Mouse (Mus musculus): ENCODE results near the gene Cacna1a.
A peak's percentile ranks its signal among the peaks of the same experiment; 100 is the strongest.

Cacna1a gene

DNA sequence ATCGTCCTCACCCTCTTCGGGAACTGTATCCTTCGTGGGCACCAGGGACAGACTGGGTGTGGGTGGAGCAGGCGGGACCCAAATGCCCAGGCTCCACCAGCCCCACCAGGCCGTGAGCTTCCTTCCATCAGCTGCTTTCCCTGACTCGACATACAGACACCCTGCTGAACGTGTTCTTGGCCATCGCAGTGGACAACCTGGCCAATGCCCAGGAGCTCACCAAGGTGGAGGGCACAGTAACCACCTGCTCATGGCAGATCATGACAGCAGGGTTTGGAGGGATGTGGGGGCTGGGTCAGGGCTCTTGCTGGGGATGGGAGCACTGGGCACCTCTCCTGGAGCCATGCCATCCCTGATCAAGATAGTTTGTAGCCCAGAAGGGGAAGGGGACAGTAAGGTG lies 164.9 kb downstream of the Cacna1a start:
- no peak for DNase-seq

DNA sequence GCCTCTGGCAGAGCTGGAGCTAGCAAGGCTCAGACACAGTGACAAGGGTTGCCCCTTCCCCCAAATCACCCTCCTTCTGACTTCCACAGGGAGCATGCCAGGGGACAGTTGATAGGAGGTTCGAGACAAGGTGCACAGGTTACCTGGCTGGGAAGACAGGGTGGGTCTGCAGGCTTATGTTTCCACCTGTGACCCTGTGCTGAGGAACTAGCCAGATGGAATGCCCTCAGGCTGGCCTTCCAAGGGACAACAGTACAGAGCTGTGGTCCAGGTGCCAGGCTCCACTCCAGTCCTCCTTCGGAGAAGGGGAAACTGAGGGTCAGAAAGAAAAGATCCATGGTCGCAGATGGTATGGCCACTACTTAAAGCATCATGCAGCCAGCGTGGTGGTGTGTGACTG lies 165.4 kb downstream of the Cacna1a start:
- DNase-seq, result no peak

DNA sequence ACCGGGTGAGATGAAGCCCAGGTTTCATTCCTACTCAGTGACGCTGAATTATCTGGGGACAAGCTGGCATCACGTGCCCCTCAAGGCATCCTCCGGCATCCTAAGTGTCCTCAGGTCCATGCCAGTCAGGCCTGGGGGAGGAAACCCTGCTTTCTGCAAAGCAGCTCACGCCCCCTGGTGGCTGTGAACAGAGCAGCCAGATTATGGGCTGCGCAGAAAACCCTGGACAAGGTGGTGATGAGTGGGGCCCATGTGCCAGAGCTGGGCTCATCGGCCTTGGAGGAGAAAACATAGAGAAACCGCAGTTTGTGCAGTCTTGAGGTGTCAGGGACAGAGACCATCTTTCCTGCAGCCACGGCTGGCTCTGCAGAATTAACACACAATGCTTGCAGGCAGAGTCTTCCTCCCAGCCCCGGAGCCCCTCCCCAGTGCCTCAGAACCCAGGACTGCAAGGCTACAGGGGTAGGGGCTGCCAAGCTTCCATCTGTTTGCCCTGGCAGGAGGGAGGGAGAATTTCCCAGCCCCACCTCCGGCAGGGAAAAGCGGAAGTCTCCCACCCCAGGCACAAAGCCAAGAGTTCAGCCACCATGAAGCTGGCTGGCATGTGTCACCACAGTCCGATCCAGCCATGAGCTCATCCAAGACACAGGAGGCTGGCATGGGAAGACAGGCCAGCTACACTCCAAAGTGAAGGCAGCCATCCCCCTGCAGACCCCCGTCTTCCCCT lies 166.2 kb downstream of the Cacna1a start:
- peak; percentile 33 to 76 for DNase-seq

DNA sequence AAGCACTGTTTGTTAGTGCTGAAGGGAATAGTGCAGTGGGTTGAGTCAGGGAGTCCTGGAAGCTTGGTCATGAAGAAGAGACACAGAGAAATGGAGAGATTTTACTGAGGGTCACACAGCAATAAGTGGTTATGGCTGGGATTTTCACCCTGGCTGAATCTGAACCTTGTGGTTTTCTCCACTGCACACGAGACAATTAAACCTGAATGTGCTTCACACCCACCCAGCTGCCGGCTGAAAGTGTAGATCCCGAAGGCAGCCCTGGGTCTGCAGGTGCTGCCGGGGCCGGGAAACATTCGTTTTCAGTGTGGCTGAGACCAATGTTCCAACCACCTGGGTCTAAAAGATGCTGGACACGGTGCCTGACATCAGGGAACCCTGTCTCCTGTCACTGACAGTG lies 167.0 kb downstream of the Cacna1a start:
- DNase-seq, result no peak

DNA sequence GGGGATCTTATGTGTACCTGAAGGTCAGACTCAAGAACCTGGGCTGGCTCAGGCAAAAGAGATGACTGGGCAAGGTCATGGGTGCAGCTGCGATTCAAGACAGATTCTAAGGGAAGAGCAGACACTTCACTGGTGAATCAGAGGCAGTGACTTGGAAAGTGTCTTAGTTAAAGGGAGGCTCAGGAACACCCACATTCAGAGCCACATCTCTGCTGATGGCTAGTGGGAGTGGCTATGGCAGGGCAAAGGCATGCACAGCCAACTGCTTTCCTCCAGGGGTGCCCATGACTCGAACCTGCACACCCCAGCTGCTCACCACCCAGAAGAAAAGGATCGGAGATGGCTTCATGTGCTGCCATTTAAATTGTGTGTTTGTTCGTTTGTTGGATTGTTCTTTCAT lies 169.7 kb downstream of the Cacna1a start:
- no peak for DNase-seq

DNA sequence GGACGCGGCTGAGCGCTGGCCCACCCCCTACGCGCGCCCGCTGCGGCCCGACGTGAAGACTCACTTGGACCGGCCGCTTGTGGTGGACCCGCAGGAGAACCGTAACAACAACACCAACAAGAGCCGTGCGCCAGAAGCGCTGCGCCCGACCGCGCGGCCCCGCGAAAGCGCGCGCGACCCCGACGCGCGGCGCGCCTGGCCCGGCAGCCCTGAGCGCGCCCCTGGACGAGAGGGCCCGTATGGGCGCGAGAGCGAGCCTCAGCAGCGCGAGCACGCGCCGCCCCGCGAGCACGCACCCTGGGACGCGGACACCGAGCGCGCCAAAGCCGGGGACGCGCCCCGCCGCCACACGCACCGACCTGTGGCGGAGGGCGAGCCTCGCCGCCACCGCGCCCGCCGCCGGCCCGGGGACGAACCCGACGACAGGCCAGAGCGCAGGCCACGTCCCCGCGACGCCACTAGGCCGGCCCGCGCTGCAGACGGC lies 170.9 kb downstream of the Cacna1a start:
- no peak for DNase-seq

DNA sequence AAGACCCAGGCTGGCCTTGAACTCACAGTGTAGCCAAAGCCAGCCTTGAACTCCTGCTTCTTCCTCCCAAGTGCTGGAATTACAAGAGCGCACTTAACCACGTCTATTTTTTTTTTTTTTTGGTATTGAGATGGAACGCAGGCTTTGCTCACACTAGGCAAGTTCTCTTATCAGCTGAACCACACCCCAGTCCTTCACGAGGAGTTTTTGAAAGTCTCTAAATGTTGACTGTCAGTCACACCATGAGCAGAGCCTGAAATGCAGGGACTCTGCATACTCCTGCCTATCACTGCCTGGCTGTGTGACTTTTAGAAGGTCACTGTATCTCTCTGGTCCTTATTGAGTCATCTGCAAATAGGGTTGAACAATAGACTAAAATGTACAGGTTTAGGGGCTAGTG lies 173.5 kb downstream of the Cacna1a start:
- no peak for DNase-seq

DNA sequence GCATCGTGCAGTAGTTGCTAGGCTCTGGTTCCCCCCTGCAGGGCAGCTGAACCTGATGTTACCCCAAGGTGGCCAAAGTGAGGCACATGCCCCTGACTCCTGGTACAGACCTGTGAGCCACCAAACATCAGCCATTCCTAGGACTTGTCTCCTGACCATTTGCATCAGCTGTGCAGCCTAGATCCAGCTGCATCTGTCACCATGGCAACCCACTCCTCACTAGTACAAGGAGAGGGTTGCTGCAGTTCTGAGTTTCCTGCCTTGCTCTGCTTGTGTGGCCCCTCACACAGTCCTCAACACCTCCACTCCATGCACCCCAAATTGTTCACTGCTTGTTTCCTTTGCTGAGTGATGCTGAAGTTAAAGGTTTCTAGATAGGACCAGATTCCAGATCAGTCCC lies 175.8 kb downstream of the Cacna1a start:
- DNase-seq, result no peak

DNA sequence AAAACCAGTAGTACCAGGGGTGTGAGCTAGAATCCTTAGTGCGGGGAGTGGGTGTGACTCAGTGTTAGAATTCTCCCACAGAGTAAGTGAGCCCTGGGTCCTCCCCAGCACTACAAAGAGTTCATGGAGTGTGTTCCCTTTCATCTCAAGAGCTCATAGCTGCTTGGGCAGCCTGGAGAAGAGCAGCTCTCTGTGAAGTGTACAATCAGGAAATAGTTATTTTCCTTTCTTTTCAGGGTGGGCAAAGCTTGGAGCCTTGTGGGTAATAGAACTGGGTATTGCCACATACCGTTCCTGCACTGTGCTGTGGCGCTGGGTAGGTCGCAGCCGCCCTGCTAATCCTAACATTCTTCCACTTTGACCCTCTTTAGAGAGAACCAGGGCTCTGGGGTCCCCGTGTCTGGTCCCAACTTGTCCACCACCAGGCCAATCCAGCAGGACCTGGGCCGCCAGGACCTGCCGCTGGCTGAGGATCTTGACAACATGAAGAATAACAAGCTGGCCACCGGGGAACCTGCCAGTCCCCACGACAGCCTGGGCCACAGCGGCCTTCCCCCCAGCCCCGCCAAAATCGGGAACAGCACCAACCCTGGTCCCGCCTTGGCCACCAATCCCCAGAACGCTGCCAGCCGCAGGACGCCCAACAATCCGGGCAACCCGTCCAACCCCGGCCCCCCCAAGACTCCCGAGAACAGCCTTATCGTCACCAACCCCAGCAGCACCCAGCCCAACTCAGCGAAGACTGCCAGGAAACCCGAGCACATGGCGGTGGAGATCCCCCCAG lies 177.5 kb downstream of the Cacna1a start:
- DNase-seq, result no peak

DNA sequence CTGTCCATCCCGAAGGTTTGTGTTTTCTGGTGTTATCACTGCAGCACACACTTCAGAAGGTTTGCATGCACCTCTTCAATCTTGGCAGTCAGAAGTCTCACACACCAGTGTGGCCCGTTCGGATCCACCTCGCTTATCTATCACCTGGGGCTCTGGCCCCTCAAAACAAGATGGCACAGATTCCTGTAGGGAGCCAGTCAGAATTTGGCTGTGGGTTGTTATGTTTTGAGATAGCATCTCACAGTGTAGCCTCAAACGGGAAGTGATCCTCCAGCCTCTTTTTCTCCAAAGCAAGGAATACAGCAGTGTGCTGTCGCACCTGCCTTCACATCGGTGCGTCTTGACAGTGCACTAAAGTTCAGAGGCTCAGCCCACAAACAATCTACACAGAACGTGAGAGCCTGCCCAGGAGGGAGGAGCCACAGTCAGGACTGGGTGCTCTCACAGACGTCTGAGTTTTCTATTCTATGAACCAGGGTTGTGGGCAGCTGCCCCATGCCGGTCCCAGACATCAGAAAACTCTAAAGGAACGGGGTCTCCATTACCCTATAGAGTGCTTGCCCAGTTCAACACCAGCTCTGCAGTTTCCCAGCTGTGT lies 178.7 kb downstream of the Cacna1a start:
- DNase-seq, result no peak

DNA sequence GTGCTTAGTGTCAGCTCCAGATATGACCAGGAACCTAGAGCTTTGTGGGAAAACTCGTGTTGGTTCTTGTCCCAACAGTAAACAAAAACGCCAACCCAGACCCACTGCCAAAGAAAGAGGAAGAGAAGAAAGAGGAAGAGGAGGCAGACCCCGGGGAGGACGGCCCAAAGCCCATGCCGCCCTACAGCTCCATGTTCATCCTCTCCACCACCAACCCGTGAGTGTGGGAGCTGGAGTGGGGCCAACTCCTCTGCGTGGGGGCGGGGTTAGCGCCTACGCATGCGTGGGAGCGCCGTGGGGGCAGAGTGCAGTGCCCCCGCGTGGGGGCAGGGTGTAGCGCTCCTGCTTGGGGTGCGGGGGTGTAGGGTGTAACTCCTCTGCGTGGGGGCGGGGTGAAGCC lies 179.3 kb downstream of the Cacna1a start:
- peak in 1 of 2 experiments; percentile 40 for DNase-seq

DNA sequence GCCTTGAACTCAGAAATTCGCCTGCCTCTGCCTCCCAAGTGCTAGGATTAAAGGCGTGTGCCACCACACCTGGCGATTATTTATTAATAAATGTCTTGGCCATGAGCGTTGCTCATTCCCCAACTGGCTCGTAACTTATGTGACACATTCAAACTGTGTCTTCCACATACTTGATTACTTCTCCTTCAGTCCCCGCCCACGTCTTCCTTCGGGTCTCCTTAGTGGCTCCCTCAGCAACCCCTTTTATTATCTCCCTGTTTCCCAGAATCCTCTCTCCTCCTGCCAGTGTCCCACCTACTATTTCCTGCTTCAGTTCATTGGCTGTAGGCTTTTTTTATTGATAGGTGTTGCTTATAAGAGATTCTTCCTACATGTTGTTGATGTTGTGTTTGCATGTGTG lies 180.5 kb downstream of the Cacna1a start:
- no peak for DNase-seq

DNA sequence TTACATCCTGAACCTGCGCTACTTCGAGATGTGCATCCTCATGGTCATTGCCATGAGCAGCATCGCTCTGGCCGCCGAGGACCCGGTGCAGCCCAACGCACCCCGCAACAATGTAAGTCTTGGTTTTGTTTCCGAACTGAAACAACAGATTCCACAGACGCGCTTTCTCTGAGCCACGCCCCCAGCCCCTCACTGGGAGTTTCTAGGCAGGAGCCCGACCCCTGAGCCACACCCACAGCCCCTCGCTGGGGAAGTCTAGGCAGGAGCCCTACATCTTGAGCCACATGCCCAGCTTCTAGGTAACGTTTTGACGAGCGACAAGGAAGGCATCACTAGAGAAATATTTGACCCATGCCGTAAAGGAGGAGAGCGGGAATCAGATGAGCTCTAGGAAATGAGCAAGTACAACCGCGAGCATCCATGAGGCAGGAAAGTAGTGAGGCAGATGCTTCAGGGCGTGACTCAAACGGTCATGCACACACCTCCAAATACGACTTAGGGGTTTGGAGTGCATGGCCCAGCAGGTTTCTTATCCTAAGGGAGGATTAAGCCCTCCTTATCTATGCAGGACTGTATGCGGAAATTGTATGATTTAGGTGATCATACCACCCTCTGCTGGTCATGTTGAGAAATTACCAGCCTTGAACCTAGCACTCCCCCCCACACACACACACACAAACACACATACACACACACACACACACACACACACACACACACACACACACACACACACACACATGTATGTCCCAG lies 181.9 kb downstream of the Cacna1a start:
- DNase-seq, result no peak

DNA sequence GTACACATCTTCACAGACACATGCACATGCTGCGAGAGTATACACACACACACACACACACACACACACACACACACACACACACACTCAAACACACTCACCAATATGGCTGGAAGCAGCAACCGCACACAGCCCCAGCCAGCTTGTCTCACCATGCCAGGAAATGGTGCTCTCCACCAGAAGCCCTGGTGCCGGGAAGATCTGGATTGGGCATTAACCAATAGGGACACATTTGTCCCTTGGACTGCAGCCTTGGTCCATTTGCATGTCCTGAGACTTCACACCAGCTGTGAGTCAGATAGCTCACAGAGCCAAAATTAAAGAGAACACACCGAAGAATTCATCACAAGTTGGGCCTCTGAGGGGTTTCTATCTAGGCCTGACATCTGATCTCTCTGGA lies 189.2 kb downstream of the Cacna1a start:
- DNase-seq, result no peak

DNA sequence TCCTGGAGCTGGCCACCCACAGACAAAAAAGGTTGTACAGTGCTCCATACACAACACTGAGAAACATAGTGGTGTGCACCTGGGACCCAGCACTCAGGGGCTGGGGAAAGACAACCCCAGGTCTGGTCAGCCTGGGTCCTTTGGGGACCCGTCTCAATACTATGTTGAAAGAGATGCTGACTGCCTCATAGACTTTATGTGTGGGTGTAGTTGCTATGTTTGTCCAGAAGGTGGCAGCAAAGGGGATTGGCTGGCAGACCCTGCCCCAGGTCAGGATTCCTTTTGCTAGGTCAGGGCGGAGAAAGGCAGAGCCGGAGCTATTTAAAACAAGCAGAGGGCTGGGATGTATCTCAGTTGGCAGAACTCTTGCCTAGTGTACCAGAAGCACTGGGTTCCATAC lies 191.4 kb downstream of the Cacna1a start:
- peak; percentile 28 to 65 for DNase-seq

DNA sequence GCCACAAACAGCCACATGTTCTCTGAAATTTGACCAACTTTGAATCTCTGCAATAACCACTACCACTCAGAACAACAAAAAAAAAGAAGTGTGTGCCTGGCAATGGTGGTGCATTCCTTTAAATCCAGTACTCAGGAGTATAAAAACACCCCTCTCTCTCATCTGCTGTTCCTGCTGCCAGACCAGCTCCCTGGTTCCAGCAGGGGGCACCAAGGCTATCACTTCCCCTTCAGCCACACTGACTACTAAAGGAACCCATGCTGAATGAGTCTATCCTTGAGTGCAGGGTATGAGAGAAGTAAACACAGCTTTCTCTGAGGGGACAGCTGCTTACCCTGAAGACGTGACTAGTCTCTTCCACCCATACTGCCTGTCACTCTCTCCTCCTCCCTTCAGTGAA lies 197.1 kb downstream of the Cacna1a start:
- peak in 1 of 2 experiments; percentile 37 for DNase-seq

DNA sequence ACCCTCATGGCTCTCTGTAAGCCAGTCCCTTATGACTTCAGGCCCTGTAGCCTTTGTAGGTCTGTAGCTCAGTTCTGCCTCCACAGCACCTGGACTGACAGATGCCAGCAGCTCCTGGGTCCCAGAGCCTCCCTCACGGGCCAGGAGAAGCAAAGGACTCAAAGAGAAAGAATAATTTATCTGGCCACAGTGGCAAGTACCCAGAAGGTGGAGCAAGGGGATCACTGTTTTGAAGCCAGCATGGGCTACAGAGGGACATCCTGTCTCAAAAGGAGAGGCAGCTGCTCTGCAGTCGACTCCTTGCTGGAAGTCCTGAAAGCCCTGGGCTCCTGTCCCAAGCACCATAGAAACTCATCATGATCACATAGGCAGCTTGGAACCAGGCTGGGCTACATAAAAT lies 198.0 kb downstream of the Cacna1a start:
- no peak for DNase-seq

DNA sequence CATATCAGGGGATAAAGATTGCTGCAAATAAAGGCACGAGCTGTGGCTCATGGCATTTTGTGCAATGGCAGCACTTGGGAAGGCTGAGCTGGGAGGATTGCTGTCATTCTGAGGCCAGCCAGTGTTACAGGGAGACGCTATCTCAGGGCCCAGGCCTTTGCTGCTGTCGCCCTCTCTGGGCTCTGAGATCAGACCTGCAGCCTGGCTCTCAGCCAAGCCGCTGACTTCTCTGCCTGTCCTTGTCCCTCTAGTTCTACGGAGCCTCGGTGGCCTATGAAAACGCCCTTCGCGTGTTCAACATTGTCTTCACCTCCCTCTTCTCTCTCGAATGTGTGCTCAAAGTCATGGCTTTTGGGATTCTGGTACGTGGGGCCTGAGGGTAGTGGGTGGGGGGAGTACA lies 200.3 kb downstream of the Cacna1a start:
- no peak for DNase-seq

DNA sequence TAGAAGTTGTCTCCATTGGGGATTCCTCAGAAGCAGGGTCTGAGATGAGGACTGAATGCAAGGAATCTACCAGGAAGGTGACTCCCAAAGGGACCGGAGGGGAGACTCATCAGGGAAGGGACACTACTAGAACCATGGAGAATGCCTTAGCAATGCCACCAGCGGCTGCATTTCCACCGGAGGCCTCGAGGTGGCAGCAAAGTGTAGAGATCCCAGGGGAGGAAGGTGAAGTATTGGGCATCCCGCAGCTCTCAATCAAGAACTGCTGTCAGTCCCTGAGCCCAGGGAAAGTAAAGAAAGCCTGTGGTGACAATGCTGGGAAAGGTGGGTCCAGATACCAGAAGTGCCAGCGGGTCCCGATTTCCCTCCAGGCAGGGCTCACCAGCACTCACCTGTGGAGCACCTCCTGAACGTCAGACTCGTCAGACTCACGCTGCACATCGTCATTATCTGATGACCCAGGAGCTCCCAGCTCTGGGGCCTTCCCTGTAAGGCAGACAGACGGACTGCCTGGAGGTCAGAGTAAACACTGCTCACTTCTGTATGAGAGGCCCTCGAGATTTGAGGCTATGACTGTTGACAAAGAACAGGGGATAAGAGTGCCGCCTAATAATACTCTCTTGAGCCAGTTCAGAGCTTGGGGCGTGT lies 203.9 kb downstream of the Cacna1a start:
- DNase-seq, result peak; percentile 60 to 87

DNA sequence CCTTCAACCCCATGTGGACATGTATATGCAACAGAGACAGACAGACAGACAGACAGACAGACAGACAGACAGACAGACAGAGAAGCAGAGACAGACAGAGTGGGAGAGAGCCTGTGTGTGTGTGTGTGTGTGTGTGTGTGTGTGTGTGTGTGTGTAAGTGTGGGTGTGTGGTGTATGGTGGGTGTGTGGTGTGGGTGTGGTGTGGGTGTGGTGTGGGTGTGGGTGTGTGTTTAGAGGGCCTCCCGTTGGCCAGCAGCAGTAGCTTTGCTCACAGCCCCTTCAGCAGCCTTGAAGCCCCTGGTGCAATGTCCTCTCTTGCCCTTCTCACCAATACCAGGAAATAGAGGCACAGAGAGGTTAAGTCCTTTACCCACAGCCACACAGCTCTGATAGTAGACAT lies 204.9 kb downstream of the Cacna1a start:
- DNase-seq, result no peak

DNA sequence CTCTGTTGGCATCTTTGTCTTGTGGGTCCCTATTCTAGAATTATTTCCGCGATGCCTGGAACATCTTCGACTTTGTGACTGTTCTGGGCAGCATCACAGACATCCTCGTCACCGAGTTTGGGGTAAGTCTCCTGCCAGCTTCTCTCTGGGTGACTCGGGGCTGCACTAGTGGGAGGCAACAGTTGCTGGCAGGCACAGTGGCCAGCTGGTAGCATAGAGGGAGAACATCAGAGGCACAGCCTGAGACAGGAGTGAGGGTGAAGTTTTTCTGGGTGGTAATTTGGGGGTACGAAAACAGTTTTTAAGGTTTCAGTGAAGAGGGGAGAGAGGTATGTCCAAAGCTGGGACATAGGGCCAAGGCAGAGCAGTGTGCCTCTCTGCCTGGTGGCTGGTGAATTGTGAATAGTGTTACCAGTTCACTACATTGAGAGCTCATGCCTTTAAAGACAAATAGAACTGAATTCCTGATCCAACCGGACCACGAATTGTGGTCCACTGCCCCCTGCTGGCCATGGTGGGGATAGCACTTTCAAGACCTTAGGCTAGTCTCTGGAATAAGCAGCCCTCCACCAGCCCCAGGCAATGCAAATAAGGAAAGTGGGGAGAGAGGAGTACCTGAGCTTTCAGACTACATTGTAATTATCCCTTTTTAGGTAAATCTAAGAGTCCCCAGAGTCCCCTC lies 206.0 kb downstream of the Cacna1a start:
- DNase-seq, result peak; percentile 58 to 90

DNA sequence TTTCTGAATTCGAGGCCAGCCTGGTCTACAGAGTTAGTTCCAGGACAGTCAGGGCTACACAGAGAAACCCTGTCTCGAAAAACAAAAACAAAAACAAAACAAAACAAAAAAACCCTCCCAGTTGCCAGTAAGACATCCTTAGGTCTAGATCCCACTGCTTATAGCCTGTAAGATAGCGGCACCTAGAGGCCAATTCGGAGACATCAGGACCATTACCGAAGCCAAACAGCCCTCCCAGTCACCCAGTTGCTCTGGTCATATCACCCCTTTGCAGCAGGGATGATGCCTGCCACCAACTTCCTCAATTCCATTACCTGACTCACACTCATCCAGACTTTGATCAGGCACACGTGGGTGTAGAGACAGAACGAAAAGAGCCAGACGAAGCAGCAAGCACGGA lies 207.4 kb downstream of the Cacna1a start:
- DNase-seq, result peak; percentile 54 to 77
